Mouse (Mus musculus) MEL (cell line): ENCODE measurements at regions not wholly inside any gene's neighbourhood (a gene's known extent, or its start where the extent isn't known, plus 50 kb on each side); places are given as distances from the start of the nearest gene placed in this dataset.

Source experiments
- DNase-seq: peaks from one replicate; pipeline ENCODE4 v3.0.0; 2011; ENCODE audit warnings: low read depth, low spot score
- H3K27ac ChIP-seq: 2 replicates; pipeline ENCODE4 v1.5.1; 2012; ENCODE audit warnings: low read depth, mild to moderate bottlenecking, control low read depth, low read length, moderate library complexity; ENCODE audit not compliant: control insufficient read depth
- H3K27me3 ChIP-seq, 2 experiments: fragments of 150-350 bp in 1 of 2; sonication (generic) in 1 of 2; 2 replicates each; pipeline ENCODE4 v1.6.1; 2012; ENCODE audit warnings: low read length in 2 of 2, mild to moderate bottlenecking in 2 of 2, improper control_type of control experiment in 1 of 2, moderate library complexity in 1 of 2; ENCODE audit not compliant: insufficient read depth in 2 of 2, control insufficient read depth in 1 of 2
- H3K36me3 ChIP-seq, 2 experiments: 2 replicates each; pipeline ENCODE4 v1.6.1; 2012 to 2014; ENCODE audit warnings: low read length in 2 of 2, improper control_type of control experiment in 1 of 2, inconsistent platforms in 1 of 2, mild to moderate bottlenecking in 1 of 2; ENCODE audit not compliant: insufficient read depth in 2 of 2, control insufficient read depth in 1 of 2
- H3K4me1 ChIP-seq, 2 experiments: fragments of 150-350 bp in 1 of 2; sonication (generic) in 1 of 2; 2 replicates each; pipeline ENCODE4 v1.6.1; 2012; ENCODE audit warnings: low read length in 2 of 2, improper control_type of control experiment in 1 of 2, mild to moderate bottlenecking in 1 of 2; ENCODE audit not compliant: insufficient read depth in 2 of 2, control insufficient read depth in 1 of 2
- H3K4me3 ChIP-seq, 2 experiments: fragments of 150-350 bp in 1 of 2; sonication (generic) in 1 of 2; 2 replicates each; pipeline ENCODE4 v1.5.1; 2012; ENCODE audit warnings: low read depth in 2 of 2, low read length in 2 of 2, mild to moderate bottlenecking in 2 of 2, moderate library complexity in 2 of 2, control low read depth in 1 of 2, improper control_type of control experiment in 1 of 2; ENCODE audit not compliant: control insufficient read depth in 1 of 2, insufficient read depth in 1 of 2
- H3K79me2 ChIP-seq: 2 replicates; pipeline ENCODE4 v1.6.1; 2012; ENCODE audit warnings: mild to moderate bottlenecking, low read length, moderate library complexity; ENCODE audit not compliant: control insufficient read depth, poor library complexity, insufficient read depth
- H3K9ac ChIP-seq: 2 replicates; pipeline ENCODE4 v1.6.1; 2012; ENCODE audit warnings: low read depth, mild to moderate bottlenecking, control low read depth, low read length, moderate library complexity; ENCODE audit not compliant: control insufficient read depth, poor library complexity, severe bottlenecking
- H3K9me3 ChIP-seq: fragments of 150-350 bp; sonication (generic); replicated peaks from 2 replicates; pipeline ENCODE4 v1.6.1; 2012; ENCODE audit warnings: mild to moderate bottlenecking, low read length, improper control_type of control experiment, moderate library complexity; ENCODE audit not compliant: insufficient read depth
- CHD1 ChIP-seq: IDR thresholded peaks from 2 replicates; pipeline ENCODE4 v1.6.1; 2012; ENCODE audit warnings: low read depth, mild to moderate bottlenecking, inconsistent platforms, low read length, improper control_type of control experiment
- CTCF ChIP-seq, 3 experiments: IDR thresholded peaks in 2 of 3; conservative IDR thresholded peaks in 1 of 3; 2 replicates each; pipeline ENCODE4 v1.5.1; 2011 to 2012; ENCODE audit warnings: low read length in 3 of 3, low read depth in 2 of 3, mild to moderate bottlenecking in 2 of 3, improper control_type of control experiment in 1 of 3, inconsistent platforms in 1 of 3, mixed read lengths in 1 of 3, moderate library complexity in 1 of 3; ENCODE audit not compliant: control insufficient read depth in 1 of 3, insufficient read depth in 1 of 3, poor library complexity in 1 of 3, severe bottlenecking in 1 of 3
- E2F4 ChIP-seq: IDR thresholded peaks from 2 replicates; pipeline ENCODE4 v1.6.1; 2011; ENCODE audit warnings: low read depth, low read length, improper control_type of control experiment, borderline replicate concordance
- ETS1 ChIP-seq: IDR thresholded peaks from 2 replicates; pipeline ENCODE4 v1.6.1; 2012; ENCODE audit warnings: low read depth, mild to moderate bottlenecking, inconsistent platforms, low read length, improper control_type of control experiment, moderate library complexity
- GABPA ChIP-seq: IDR thresholded peaks from 2 replicates; pipeline ENCODE4 v1.6.1; 2012; ENCODE audit warnings: low read depth, mild to moderate bottlenecking, inconsistent platforms, low read length, improper control_type of control experiment, moderate library complexity
- GATA1 ChIP-seq: IDR thresholded peaks from 2 replicates; pipeline ENCODE4 v1.6.1; 2011; ENCODE audit warnings: low read depth, low read length, improper control_type of control experiment
- JUND ChIP-seq: IDR thresholded peaks from 2 replicates; pipeline ENCODE4 v1.6.1; 2011; ENCODE audit warnings: low read depth, mild to moderate bottlenecking, improper control_type of control experiment, low read length
- MEF2A ChIP-seq: IDR thresholded peaks from 2 replicates; pipeline ENCODE4 v1.6.1; 2014; ENCODE audit warnings: low read depth, mild to moderate bottlenecking, inconsistent platforms, low read length, improper control_type of control experiment; ENCODE audit not compliant: poor library complexity, insufficient replicate concordance, severe bottlenecking; ENCODE audit errors: extremely low read depth
- MXI1 ChIP-seq: IDR thresholded peaks from 2 replicates; pipeline ENCODE4 v1.6.1; 2011; ENCODE audit warnings: mild to moderate bottlenecking, low read depth, low read length, improper control_type of control experiment
- MYB ChIP-seq: IDR thresholded peaks from 2 replicates; pipeline ENCODE4 v1.6.1; 2011; ENCODE audit warnings: mild to moderate bottlenecking, low read depth, low read length, improper control_type of control experiment
- NELFE ChIP-seq: IDR thresholded peaks from 2 replicates; pipeline ENCODE4 v1.6.1; 2011; ENCODE audit warnings: low read depth, low read length, improper control_type of control experiment
- SIN3A ChIP-seq: IDR thresholded peaks from 2 replicates; pipeline ENCODE4 v1.6.1; 2012; ENCODE audit warnings: low read length, improper control_type of control experiment, inconsistent platforms
- SMC3 ChIP-seq: IDR thresholded peaks from 2 replicates; pipeline ENCODE4 v1.6.1; 2011; ENCODE audit warnings: low read depth, low read length, improper control_type of control experiment
- TAL1 ChIP-seq: IDR thresholded peaks from 2 replicates; pipeline ENCODE4 v1.6.1; 2012; ENCODE audit warnings: mild to moderate bottlenecking, inconsistent platforms, low read length, moderate library complexity, mixed read lengths
- TCF12 ChIP-seq: IDR thresholded peaks from 2 replicates; pipeline ENCODE4 v1.6.1; 2014; ENCODE audit warnings: low read depth, mild to moderate bottlenecking, inconsistent platforms, low read length, improper control_type of control experiment, moderate library complexity
- UBTF ChIP-seq: IDR thresholded peaks from 2 replicates; pipeline ENCODE4 v1.6.1; 2012; ENCODE audit warnings: low read depth, mild to moderate bottlenecking, inconsistent platforms, low read length, improper control_type of control experiment, moderate library complexity, borderline replicate concordance; ENCODE audit not compliant: insufficient read depth
- ZC3H11A ChIP-seq: IDR thresholded peaks from 2 replicates; pipeline ENCODE4 v1.6.1; 2012; ENCODE audit warnings: low read depth, mild to moderate bottlenecking, inconsistent platforms, low read length, improper control_type of control experiment

DNA sequence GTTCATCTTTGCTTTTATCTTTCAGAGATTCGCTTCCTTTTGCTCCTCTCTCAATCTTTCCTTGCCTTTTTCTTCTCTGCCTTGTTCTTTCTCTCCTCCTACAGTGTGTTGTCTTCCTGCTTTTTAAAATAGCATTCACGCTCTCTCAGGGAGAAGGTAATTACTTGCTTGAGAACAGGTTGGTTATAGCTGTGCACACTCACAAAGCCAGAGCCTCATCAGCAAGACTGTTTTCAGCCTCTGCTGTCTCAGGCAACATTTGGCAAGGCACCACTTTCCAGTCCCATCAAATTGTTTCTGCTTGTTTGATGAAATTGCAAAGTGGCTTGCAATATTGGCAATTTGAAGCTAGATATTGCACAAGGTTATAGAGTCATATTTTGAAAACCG, 192.6 kb upstream of the Rai2 start:
- Histone ChIP-seq H3K9ac (no peak overlapping the region), H3K4me3 (no peak overlapping the region), H3K27me3 (no peaks in the 10 kb centered on the region), H3K36me3 (no peaks in the 10 kb centered on the region), H3K9me3 (no peaks in the 10 kb centered on the region), H3K4me1 (no peaks in the 10 kb centered on the region), H3K27ac (no peak overlapping the region), H3K79me2 (no peaks in the 10 kb centered on the region)
- TF ChIP-seq SIN3A (no peak), CHD1 (no peak), CTCF (IDR thresholded peaks at IDR 0.05 in 2 of 3, conservative IDR thresholded peaks at IDR 0.05 in 1 of 3; ENCODE audit: control insufficient read depth in 1 of 3, insufficient read depth in 1 of 3, low read depth in 2 of 3, low read length in 3 of 3, poor library complexity in 1 of 3, severe bottlenecking in 1 of 3) (no peak), UBTF (no peak), ZC3H11A (no peak), TAL1 (no peak), MEF2A (no peak), JUND (no peak), NELFE (no peak), MXI1 (no peak), ETS1 (no peak), GABPA (no peak), SMC3 (no peak)
- DNase-seq: no peak

DNA sequence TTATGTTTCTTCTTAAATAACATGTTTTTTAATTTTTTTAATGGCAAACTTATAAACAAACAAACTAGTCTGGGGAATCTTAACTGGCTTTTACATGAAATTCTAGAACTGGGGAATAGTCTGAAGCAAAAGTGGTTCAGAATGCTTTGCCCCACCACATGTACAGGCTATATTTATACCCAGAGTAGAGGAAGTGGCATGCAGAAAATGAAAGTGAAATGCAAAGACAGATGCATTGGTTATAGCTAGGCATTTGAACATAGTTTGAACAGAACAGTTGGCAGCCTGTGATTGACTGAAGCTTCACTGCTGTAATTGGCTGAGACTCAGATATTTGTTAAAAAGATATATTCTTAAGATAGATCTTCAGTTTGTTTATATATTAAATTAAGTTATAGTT, 179.6 kb upstream of the Rai2 start:
- no peaks in the 10 kb centered on the region for H3K27me3 ChIP-seq

DNA sequence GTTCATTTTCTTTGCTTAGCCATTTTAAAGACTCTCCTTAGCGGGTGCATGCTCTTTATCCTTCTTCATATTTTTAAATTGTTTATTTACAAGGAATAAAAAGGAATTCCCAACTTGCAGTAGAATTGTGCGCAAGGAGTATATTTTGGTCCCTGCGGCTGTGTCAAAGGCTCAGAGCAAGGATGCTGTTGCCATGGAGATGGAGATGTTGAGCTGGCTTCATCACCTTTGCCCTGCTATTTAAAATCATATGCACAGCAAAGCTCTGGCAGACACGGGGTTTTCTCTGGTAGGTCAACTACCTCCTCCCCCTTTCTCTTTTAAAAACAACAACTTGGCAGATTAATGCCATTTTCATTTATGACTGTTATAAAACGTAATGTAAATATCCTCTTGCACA, 160.0 kb upstream of the Rai2 start:
- Histone ChIP-seq H3K27me3 (no peaks in the 10 kb centered on the region), H3K27ac (no peak overlapping the region), H3K4me3 (no peak overlapping the region), H3K36me3 (no peaks in the 10 kb centered on the region), H3K9ac (no peak overlapping the region), H3K9me3 (no peaks in the 10 kb centered on the region), H3K4me1 (no peaks in the 10 kb centered on the region), H3K79me2 (no peaks in the 10 kb centered on the region)
- no peak for DNase-seq
- no peak for TF ChIP-seq CHD1
- no peak for TF ChIP-seq MYB
- no peak for TF ChIP-seq TAL1
- no peak for TF ChIP-seq ETS1
- TF ChIP-seq GATA1: no peak

More for the DNA sequence above, 179.6 kb upstream of the Rai2 start:
- no peak for DNase-seq
- H3K4me1 ChIP-seq: no peaks in the 10 kb centered on the region
- no peaks in the 10 kb centered on the region for H3K9me3 ChIP-seq
- H3K27ac ChIP-seq: no peak overlapping the region
- no peak overlapping the region for H3K4me3 ChIP-seq
- H3K9ac ChIP-seq: no peak overlapping the region
- TF ChIP-seq CTCF (IDR thresholded peaks at IDR 0.05 in 2 of 3, conservative IDR thresholded peaks at IDR 0.05 in 1 of 3; ENCODE audit: control insufficient read depth in 1 of 3, insufficient read depth in 1 of 3, low read depth in 2 of 3, low read length in 3 of 3, poor library complexity in 1 of 3, severe bottlenecking in 1 of 3) (no peak), TCF12 (no peak), MYB (no peak), E2F4 (no peak)
- TF ChIP-seq, all 39 proteins: peak for 0
- Histone ChIP-seq H3K36me3 (no peaks in the 10 kb centered on the region), H3K79me2 (no peaks in the 10 kb centered on the region)
